Mouse (Mus musculus) MEL (cell line): ENCODE data around the gene Ddx17.

Experiments
- CTCF ChIP-seq, 3 experiments: IDR thresholded peaks in 2 of 3; conservative IDR thresholded peaks in 1 of 3; 2 replicates each; pipeline ENCODE4 v1.5.1; 2011 to 2012; ENCODE audit warnings: low read length in 3 of 3, low read depth in 2 of 3, mild to moderate bottlenecking in 2 of 3, improper control_type of control experiment in 1 of 3, inconsistent platforms in 1 of 3, mixed read lengths in 1 of 3, moderate library complexity in 1 of 3; ENCODE audit not compliant: control insufficient read depth in 1 of 3, insufficient read depth in 1 of 3, poor library complexity in 1 of 3, severe bottlenecking in 1 of 3
- EP300 ChIP-seq, 2 experiments: IDR thresholded peaks; 2 replicates each; pipeline ENCODE4 v1.6.1; 2011; ENCODE audit warnings: improper control_type of control experiment in 2 of 2, low read length in 2 of 2, low read depth in 1 of 2, mild to moderate bottlenecking in 1 of 2
- ZC3H11A ChIP-seq: IDR thresholded peaks from 2 replicates; pipeline ENCODE4 v1.6.1; 2012; ENCODE audit warnings: low read depth, mild to moderate bottlenecking, inconsistent platforms, low read length, improper control_type of control experiment

DNA sequence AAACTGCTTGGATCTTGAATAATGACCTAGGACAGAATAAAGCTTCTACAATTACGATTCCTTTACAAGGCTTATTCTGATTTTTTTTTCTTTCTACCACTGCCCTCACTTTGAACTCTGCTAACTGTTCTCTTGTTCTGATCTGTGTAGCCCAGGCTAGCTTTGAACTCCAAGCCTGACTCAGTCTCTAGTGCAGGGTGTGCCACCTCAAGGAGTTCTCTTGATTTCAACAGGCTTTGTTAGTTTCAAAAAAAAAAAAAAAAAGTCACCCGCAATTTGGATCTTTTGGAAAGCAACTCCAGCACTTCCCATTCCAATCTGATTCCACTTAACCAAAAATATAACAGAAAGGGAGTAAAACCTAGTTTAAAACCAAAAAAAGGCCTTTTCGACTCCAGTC lies 1.0 kb downstream of the Ddx17 start:
- TF ChIP-seq EP300 (IDR thresholded peaks at IDR 0.05; ENCODE audit: low read depth in 1 of 2, low read length in 2 of 2) (no peak), ZC3H11A (no peak), CTCF (IDR thresholded peaks at IDR 0.05 in 2 of 3, conservative IDR thresholded peaks at IDR 0.05 in 1 of 3; ENCODE audit: control insufficient read depth in 1 of 3, insufficient read depth in 1 of 3, low read depth in 2 of 3, low read length in 3 of 3, poor library complexity in 1 of 3, severe bottlenecking in 1 of 3) (no peak)
